Mouse (Mus musculus) layer of hippocampus, postnatal 25 days (tissue): ENCODE measurements around the gene Gm12184. TPM values are rescaled to one million over a fixed set of nuclear protein-coding genes. Genes with fewer than 3 reads are reported as not detected.

Experiments used
- DNase-seq, 2 experiments: peaks; one replicate each; pipeline ENCODE4 v3.0.0; 2022; ENCODE audit warnings: mixed read lengths in 2 of 2, low spot score in 1 of 2; ENCODE audit errors: extremely low spot score in 1 of 2
- total RNA-seq, 2 experiments: library from RNA; stranded (reverse); gene quantifications; 2 replicates each; pipeline ENCODE4 v1.2.3; 2021

Gm12184 gene
- total RNA-seq, 2 experiments from 2014 or later = 0.66 to 2.3 TPM

- DNase-seq = no peak
Measured at GRCm38 (mm10) chr11:48777303-48777702, 49.2 kb downstream of the Gm12184 start.

- DNase-seq = no peak
Measured at GRCm38 (mm10) chr11:48776664-48777063, 49.8 kb downstream of the Gm12184 start.

- peak in 1 of 2 experiments; percentile 62 for DNase-seq
Measured at GRCm38 (mm10) chr11:48775483-48775882, 51.0 kb downstream of the Gm12184 start.

Other genes with a start within 250 kb of the Gm12184 start
- 100 to 1,000 TPM; 227 to 260 TPM for gene Rack1, start 26.3 kb downstream of the Gm12184 start, total RNA-seq
- 10 to 100 TPM; 50.1 to 50.4 TPM for gene Trim41, start 9.3 kb downstream of the Gm12184 start, total RNA-seq
- gene Trim7, start 515 bp downstream of the Gm12184 start, total RNA-seq = 1 to 10 TPM; 1.6 to 2.1 TPM
- 1 to 10 TPM; 4.4 TPM for gene Irgm1, start 45.0 kb upstream of the Gm12184 start, total RNA-seq
- gene Gm5431, start 75.6 kb upstream of the Gm12184 start, total RNA-seq = under 1 TPM; 0.12 to 0.21 TPM
- 1 to 10 TPM in 1 of 2 experiments, under 1 TPM in 1; 0.94 to 1.4 TPM for gene Psme2b, start 119.5 kb upstream of the Gm12184 start, total RNA-seq
- gene Olfr56, start 152.2 kb upstream of the Gm12184 start, total RNA-seq = not detected
- gene 9930111J21Rik1, start 152.7 kb upstream of the Gm12184 start, total RNA-seq = 1 to 10 TPM in 1 of 2 experiments, under 1 TPM in 1; 0.66 to 1.1 TPM
- under 1 TPM in 1 of 2 experiments, not detected in 1; 0.09 TPM for gene Gm12185, start 165.6 kb upstream of the Gm12184 start, total RNA-seq
- under 1 TPM in 1 of 2 experiments, not detected in 1; 0.32 TPM for gene Tgtp1, start 167.5 kb upstream of the Gm12184 start, total RNA-seq
- gene 9930111J21Rik2, start 224.6 kb upstream of the Gm12184 start, total RNA-seq = 1 to 10 TPM in 1 of 2 experiments, under 1 TPM in 1; 0.86 to 1.5 TPM
- under 1 TPM; 0.45 to 0.62 TPM for gene Tgtp2, start 237.6 kb upstream of the Gm12184 start, total RNA-seq
- gene Ifi47, start 249.9 kb upstream of the Gm12184 start, total RNA-seq = under 1 TPM; 0.33 to 0.44 TPM